Mouse (Mus musculus): ENCODE results near the gene Dgcr6.

The Dgcr6 gene

DNA sequence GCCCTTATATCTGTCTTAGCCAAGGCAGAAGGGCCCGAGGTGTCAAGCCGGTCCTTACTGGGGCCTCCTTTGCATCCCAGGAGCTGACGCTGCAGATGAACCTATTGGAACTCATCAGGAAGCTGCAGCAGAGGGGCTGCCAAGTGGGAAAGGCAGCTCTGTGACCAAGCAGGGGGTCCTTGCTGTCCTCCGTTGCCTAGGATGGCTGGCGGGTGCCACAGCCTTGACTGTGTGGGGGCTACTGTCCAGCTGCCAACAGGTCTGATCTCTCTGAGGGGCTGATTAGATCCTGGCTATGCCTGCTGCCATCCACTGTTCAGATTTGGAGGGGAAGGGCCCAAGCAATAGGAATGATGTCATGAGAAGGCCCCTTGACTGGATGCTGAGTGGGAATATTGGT is 18.1 kb downstream of the Dgcr6 start:
- DNase-seq (ENCODE audit: low read depth), result no peak

DNA sequence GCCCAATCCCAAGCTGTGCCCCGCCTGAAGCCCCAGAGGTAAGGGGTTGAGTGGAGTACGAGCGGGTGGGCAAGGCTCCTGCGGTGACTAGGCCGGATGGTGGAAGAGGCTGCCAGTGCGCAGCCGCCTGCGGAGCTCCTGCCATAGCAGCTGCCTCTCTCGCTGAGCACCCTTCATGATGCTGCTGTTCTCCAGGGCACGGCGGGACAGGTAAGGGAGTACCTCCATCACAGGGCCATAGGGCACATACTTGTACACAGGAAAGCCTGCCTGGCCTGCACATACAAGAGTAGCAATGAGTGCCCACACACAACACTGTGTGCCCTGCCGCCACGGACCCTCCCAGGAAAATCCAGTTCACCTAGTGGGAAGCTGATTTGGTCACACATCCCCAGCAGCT is 19.4 kb downstream of the Dgcr6 start:
- DNase-seq (ENCODE audit: low read depth), result no peak

DNA sequence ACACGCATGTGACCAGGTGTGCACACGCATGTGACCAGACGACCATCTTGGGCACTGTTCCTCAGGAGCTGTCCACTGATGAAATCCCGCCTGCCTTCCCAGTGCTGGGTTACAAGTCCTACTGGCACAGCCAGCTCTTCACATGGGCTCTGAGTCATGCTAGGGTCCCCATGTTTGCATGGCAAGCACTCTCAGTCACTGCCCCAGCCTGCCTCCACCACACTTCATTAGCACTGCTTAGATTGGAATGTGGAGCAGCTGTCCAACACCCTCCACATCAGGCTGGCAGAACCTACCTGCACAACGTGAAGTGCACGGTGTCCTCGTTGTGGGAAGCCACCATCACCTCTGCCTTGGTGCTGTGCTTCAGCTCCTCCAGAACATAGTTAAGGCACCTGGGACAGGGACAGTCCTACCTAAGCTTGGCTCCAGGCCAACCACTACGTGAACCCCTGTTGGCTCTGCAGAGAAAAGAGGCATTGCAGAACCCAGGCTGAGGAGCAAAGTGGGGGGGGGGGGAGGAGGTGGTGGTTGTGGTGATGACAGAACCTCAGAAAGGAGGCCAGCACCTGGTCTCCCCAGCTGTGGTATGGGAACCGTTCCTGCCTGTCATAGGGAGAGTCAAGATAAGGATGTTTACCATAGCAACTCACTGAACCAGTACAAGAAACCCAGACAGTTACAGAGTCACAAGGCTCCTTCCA is 20.8 kb downstream of the Dgcr6 start:
- DNase-seq (ENCODE audit: low read depth), result no peak

DNA sequence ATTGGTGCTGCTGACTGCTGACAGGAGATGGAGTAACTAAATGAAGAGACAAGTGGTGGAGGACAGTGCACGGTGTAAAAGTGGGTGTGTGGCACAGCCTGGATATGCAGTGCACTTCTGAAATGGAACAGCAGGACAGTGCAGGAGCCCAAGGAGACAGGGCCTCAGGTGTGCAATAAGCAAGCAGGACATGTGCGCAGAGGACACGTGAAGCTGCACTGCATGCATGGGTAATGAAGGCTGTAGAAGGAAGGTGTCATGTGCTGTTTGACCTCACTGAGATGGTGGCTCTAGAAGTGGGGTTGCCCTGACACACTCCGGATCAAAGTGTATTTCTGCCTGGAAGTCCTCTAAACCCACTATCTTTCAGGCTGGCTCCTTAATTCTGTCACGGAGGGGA is 22.0 kb downstream of the Dgcr6 start:
- DNase-seq (ENCODE audit: low read depth), result no peak

DNA sequence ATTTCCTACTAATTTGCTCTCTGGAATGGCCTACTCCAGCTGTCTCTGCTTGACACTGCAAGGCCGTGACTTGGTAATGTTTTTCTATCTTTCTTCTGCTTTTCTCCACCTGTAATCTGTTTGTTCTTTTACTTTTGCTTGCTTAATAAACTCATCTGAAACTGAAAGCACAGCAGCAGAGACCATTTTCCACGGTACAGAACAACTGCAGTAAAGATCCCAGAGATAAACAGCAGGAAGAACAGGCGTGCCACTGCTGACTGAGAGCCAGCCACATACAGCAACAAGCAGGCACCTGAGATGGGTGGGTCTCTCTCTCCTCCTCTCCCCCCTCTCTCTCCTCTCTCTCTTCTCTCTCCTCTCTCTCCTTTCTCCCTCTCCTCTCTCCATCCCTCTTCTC is 22.5 kb downstream of the Dgcr6 start:
- no peak for DNase-seq (ENCODE audit: low read depth)

DNA sequence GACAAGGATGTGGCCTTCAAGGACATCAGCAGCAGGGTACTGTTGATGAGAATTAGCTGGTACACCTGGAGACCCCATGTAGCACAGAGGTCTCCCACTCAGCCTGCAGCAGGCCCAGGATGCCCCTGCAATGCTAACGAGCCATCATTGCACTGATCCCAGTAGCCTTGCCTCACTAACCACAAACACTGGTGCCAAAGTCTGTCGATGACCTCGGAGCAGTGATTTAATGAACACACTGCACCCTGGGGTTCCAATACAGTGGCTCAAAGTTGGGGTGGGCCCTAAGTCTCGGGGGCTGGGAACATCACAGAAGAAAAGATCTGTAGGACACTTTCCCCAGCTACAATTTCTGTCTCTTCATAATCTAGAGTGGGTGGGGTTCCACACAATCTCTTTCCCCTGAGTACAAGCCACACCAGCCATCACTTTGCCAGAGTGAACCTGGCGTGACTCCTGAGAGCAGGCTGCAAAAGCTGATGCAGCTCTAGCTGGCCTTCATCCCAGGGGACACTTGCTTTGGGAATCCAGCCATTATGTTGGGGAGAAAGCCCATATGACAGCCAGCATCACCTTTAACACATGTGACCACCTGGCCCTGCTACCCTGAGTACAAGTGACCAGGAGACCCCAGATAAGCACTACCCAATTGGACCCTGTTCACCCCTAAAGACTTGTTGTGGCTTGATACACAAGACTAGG is 25.8 kb downstream of the Dgcr6 start:
- DNase-seq (ENCODE audit: low read depth), result no peak

DNA sequence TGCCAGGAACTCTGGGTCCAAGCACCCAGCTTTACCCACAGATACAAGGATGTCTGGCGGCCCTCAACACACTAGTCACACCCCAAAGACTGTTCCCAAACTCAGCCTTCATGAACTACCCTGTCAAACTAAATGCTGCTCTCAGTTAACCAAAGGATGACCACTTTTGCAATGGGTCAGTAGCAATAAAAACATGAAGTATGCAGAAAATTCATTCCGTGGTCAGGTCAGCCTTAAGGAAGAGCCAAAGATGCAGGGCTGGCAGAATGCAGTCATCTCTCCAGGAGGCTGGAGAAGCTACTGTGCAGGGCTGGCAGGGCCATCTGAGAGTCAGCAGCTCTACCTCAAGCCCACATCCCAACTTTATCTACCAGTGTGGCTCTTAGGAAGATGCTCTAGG is 26.6 kb downstream of the Dgcr6 start:
- no peak for DNase-seq (ENCODE audit: low read depth)

DNA sequence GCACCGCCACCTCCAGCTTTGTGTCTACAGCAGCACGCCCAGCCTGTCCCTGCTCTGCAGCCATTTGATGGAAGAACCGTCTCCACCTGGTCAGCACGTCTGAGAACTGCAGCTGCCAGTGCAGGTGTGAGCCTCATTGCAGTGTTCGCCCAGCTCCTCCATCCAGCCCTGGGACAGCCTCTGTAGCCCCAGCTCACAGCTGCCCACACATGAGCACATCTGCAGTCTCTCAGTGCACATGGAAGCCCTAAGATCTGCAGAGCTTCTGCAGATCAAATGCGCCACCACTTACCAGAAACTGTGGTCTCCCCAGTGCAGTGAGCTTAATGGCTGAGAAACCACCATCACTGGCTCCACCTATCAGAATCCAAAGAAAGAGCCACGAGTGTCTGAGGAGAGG is 27.5 kb downstream of the Dgcr6 start:
- no peak for DNase-seq (ENCODE audit: low read depth)

DNA sequence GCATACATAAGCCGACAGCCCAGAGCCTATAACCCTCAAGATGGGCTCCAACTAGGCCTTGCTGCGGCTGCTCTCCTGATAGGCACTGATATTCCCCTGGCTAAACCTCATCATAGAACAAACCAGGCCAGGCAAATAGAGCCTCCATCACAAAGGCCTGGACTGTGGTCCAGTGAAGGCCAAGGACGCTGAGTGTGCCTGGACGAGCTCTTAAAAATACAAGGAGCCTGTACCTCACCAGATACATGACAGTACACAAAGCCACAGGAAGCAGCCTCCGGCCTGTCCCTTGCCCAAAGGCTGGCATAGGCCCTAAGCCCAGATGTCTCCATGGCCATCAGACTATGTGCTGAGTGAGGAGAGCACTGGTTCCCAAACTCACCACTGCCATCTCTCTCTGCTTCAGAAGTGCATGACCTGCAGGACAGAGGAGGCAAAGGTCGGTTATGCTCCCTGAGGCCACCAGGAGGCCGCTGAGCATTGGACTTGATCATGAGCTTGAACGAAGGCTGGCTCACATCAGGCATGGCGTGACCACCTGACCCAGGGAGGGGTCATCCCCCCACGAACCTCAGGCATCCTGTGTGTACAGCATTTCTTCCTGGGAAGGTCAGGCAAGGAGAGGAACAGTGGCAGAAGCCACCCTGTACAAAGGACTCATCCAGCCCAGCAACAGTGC is 28.6 kb downstream of the Dgcr6 start:
- no peak for DNase-seq (ENCODE audit: low read depth)

DNA sequence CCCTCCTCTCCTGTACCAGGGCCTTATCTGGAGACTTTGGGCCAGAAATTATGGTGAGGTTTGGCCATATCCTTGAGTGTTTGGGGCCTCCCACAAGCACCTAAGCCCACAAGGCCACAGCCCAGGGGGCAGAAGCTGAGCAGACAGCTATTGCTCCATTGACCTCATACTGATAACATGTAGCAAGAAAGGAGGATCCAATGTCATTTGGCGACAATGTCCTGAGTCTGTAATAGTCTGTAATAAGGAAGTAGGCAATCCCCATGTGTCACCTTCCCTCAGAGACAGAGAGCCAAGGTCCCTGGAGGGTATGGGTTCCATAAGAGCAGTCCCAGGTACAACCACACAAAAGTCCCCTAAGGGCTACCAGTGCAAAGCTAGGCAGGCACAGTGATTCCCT is 29.6 kb downstream of the Dgcr6 start:
- no peak for DNase-seq (ENCODE audit: low read depth)

DNA sequence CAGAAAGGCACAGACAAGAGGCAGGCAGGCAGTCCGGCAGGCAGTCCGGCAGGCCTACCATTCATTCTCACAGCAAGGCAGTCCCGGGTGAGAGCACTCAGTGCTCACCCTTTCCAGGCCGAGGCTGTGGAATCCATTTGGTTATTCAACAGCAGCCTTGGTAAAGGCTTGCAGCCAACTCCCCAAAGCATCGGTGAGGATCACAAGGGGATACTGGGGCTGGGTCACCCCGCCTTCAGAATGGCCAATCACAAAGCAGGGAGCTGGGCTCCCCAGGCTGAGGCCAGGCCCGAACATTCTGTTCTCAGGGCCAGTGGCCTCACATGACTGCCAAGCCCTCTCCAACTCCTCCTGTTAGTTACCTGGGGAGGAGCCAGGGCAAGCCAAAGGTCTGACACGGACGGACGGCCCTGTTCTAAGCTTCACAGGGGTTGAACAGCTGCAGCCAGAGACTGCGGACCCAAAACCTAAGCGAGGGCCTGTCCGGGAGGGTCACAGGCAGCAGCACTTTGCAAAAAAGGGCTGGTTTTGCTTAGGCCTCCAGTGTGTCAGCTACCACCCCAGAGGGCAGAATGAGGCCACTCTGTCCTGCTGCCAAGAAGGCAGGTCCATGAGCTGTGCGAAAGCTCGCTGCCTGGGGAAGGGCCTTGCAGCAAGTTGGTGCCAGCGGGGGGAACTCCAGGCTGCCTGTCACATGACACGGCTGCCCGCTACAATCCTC is 30.7 kb downstream of the Dgcr6 start:
- DNase-seq (ENCODE audit: low read depth), result no peak

DNA sequence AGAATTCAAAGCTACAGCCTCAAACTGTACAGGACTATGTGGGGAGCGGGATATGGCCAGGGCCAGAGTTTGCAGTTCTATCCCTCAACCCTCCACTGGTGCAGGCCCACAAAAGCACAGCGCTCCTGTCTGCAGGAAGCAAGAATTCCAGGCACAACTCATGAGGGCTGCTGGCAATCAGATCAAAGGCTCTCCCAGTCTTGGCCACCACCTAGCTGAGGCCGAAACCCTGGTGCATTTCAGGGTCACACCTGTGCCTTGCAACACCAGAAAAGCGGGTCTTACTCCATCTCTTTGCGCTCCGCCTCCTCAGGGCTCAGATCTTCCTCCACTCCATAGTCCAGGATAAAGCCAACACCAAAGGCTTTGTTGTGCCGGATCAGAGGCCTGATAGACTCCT is 31.6 kb downstream of the Dgcr6 start:
- DNase-seq (ENCODE audit: low read depth), result no peak

DNA sequence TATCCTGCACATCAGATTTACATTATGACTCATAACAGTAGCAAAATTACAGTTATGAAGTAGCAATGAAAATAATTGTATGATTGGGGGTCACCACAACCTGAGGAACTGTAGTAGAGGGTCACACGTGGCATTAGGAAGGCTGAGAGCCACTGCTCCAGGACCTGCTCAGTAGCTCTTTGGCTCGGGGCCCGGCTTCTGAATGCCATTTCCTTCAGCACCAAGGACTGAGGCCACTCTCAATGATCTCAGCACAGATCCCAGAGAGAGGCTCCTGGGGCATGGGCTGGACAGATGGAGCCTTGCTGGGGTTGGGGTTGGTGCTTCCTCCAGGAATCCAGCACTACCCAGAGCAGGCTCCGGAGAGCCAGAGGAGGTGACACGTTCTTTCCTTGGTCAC is 34.4 kb downstream of the Dgcr6 start:
- no peak for DNase-seq (ENCODE audit: low read depth)

DNA sequence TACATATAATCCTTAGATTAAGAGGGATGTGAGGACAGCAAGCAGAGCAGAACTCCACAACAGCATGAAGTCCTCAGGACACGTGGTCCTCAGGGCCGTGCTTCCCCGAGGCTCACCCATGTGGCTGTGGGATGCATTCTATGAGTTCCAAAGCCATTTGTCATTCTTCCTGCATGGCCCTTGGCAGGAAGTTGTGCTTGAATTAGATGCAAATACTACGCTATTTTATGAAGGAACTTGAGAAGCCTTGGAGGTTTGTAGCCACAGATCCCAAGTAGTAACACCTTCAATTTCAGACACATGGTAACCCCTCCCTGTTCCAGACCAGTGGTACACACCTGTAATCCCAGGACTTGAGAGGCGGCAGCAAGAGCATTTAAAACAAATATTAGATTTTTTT is 43.7 kb downstream of the Dgcr6 start:
- no peak for DNase-seq (ENCODE audit: low read depth)

DNA sequence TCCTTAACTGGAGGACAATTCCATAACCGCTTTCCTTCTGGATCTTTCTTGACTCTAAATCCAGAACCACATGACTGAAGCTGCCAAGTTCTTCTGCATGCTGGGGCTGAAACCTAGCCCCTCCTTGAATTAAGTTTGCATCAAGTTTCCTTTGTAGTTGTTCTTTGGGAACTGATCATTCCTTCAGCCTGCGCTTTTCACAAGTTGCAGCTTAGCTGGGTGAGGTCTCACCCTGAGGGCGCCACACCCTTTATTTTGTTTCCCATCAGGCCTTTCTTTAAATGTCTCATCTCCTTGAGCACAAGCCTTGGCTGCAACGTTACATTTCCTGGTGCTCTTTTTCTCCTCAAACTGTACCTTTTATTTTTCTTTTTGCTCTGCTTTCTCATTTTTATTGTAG is 50.2 kb downstream of the Dgcr6 start:
- no peak for DNase-seq (ENCODE audit: low read depth)

DNA sequence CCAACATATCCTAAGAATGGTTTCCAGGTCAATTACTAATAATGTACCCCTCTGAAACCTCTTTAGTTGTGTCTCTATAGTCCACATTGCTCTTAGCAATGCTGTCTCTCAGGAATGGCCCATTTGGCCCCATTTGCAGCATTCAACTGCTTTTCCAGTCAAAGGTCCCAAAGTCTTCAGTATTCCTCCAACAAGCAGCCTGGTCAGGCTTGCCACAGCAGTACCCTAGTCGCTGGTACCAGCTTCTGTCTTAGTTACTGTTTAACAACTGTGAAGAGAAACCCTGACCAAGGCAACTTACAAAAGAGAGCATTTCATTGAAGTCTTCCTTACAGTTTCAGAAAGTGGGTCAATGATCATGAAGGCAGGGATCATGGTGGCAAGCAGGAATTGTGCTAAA is 50.7 kb downstream of the Dgcr6 start:
- no peak for DNase-seq (ENCODE audit: low read depth)

DNA sequence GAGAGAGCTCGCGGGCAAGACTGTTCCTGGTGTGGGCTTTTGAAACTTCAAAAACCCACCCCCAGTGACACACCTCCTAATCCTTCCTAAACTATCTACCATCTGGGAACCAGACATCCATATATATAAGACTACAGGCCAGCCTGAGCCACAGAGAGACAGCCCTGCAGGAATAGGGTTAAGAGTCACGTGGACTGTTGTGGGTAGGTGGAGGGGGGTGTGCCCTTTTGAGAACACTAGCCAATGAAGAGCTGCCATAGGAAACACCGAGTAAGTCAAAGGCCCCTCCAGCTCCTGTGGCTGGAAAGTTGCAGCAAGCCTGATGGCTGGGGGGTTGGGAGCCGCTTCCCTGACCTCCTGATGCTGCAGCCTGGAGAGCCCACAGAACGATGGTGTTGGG is 51.1 kb downstream of the Dgcr6 start:
- DNase-seq (ENCODE audit: low read depth), result no peak

DNA sequence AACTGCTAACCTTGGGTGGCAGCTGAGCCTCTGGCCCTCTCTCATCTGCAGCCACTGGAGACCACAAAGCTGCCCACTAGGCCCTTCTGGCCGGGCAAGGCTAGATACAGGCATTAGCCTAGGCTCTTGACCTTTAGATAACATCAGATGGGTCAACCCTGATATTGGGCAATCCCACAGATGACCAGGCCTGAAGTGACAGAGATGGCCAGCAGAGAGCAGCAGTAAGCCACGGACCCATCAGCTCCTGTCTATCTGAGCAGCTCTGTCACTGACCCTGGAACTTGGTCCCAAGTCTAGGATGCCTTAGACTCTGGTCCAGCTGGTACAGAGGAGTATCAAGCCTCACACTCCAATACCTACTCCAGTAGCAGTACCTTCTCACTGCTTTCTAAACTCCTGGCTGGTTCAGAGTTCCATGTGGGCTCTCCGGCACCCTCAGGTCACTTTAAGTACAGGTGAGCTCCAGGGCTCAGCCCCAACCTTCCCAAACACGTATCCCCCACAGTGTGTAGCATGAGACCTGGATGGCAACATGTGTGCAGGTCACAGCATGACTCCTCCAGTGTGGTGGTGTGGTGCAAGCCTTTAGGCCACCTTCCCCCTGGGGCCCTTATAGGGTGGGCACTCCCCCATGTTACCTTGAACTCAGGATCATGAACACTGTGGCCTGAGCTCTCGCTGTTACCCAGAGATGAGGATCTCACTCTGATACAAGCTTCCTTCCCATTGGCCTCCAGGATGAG is 55.7 kb downstream of the Dgcr6 start:
- DNase-seq (ENCODE audit: low read depth), result no peak

DNA sequence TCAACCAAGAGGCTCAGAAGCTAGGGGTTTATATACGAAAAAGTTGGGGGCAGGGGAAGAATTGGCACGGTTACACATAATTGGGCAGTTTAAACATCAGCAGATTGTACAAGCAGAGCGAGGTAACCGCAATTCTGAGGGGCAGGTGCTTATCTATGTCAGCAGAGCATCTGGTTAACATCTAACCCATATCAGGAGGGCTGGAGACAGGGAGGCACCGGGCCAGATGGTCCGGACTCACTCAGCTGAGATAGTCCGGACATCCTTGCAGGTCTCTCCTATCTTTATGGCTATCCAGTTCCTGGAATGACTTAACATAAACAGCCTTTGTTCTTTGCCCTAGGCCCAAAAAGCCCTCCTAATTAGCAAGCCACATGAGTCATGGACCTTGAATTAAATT is 58.4 kb downstream of the Dgcr6 start:
- DNase-seq (ENCODE audit: low read depth), result no peak

DNA sequence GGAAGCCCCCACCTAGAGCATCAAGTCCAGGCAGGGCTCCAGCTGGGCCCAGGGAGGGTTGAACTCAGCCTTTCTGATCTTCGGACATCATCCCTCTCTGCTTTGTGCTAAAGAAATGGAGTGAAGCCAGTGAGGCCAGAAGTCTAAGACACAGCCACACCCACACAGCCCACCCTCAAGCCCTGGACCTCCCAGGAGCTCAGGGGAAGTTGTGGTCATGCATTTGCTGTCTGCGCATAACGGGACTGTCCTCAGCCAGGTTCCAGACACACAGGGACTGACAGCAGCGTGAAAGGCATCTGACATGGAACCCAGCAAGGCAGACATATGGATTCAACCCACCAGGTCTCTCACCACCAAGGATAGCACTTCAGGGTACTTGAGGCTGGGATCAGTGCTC is 63.8 kb downstream of the Dgcr6 start:
- DNase-seq (ENCODE audit: low read depth), result no peak

DNA sequence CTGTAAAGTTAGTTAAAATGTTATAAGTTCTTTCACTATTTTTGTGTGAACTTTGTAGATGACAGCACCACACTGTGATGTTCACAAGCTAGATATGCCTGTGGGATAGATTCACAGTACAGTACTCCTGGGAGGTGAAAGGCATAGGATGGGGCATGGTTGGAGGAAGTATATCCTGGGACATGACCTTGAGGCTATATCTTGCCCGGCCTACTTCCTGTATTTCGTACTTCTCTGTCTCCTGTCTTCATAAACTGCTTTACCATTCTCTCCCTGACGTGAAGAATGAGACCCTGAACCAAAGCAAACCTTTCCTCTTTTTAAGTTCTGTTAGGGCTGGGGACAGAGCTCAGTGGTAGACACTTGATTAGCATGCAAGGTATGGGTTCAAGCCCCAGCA is 65.6 kb downstream of the Dgcr6 start:
- DNase-seq (ENCODE audit: low read depth), result no peak

All from c-Kit-positive CD71-negative TER-119-negative erythroid progenitor cells, embryonic 14.5 days (primary cell).